Mouse (Mus musculus): ENCODE data around the gene Pappa2. TPM values are rescaled to one million over a fixed set of nuclear protein-coding genes. Genes with fewer than 3 reads are reported as not detected.

Pappa2 gene
- 1 to 10 TPM; 2.6 to 3.2 TPM for total RNA-seq (2021)
- long read RNA-seq, experiment 1, result 0 reads
- long read RNA-seq, experiment 2, result 0 reads

GRCm38 (mm10) chr1:158980390-158980789 is at the start of gene Pappa2:
Gene Pappa2 (minus strand): TSS chr1:158980490.
- no peak for DNase-seq (ENCODE audit: low spot score in 2 of 2)

DNA sequence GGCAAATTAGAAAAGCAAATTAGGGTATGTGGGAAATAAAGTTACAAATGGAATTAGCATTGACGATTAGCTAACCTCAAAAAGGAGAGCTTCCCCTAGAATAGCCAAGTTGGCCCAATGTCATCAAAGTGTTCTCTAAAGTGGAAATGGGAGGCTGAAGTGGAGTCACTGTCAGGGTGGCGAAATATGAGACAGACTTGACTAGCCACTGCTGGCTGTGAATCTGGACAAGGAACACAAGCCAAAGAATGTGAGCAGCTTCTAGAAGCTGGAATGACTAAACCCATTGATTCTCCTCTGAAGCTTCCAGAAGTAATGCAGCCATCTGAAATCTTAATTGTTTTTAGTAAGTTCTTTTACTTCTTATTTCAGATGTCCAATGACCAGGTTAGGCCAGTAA is 48.8 kb upstream of the Pappa2 start:
- no peak for DNase-seq (ENCODE audit: low spot score in 2 of 2)

DNA sequence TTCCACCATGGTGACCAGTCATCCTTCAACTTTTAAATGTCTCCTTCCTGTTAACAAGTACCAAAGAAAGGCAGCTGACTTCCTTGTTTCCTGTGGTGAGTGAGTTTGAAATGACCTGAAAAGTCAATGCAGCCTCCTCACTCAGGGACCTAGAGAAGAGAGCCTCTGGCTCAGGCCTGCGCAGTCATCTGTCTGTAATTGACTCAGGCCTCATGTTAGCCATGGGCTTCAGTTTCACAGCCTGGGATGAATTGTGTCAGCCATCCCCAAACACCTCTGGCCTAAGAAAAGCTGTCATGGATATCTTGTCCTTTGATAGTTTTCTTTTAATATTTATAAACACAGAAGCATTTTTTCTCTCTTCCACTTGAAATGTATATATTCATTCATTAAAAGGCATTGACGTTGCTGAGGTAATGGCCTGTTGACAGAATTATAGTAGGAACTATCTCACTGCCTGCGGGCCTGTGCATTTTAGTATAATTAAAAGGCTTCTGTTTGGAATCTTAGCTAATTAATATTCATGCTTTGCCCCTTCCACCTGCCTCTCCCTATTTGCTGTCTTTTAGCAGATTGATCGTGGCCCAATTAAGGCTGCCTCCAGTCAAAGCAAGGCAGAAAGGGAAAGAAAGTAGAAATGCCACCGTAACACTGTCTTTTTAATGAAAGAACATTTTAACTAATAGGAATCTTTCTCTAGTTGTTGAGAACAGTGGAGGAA is 34.8 kb upstream of the Pappa2 start:
- DNase-seq (ENCODE audit: low spot score in 2 of 2), result no peak

GRCm38 (mm10) chr1:158987042-158987441 is 6.8 kb upstream of the Pappa2 start:
- DNase-seq (ENCODE audit: low spot score in 2 of 2), result no peak

DNA sequence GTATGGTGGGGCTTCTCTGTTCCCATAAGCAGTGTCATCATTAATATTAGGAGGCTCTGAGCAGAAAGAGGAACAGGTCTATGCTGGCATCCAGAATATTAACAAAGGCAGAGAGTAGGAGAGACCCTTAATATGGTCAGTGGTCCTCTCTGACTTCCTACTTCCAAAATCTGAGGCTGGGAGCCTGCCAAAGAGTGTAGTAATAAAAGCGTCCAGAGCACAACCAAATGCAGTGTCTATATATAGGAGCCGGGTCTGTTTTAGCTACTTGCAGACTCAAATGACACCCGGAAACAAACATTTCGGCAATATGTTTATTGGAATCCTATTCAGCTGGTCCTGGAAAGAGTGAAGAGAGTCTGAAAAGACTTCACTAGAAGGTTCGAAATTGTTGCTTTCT is 17.9 kb downstream of the Pappa2 start:
- no peak for DNase-seq (ENCODE audit: low spot score in 2 of 2)

GRCm38 (mm10) chr1:158960984-158961383 is 19.3 kb downstream of the Pappa2 start:
- no peak for DNase-seq (ENCODE audit: low spot score in 2 of 2)

DNA sequence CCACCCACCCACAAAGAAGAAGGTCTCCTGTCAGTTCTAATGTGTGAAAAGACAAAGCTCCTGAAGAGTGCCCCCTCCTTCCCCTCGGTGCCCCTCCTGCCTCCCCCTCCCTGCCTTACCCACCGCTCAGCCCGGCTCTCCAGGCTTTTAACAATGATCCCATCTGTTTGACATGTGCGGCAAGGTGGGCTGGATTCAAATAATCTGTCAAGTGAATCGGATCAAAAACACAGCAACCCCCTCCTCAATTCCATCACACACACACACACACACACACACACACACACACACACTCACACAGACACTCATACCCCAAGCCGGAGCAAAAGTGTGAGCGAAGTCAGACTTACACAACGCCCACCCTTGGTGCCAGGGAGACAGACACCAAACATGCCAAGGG is 19.7 kb downstream of the Pappa2 start:
- DNase-seq (ENCODE audit: low spot score in 2 of 2), result peak; percentile 21 to 52

DNA sequence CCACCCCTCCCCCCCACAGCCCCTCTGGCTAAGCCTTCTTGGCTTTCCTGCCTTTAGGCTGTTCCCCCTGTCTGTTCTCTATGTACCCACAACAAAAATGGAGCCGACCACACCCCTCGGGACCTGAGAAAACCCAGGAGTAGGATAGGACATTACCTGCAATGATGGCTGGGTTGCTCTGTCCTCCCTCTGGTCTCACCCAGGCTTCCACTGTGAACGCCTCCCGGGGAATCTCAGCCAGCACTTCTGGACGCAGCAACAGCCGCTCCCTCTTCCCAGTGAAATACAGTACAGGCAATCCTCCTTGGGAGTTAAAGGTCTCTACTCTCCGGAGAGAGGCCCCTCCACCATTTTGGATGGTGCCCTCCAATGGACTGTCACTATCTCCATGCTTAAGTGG is 23.9 kb downstream of the Pappa2 start:
- DNase-seq (ENCODE audit: low spot score in 2 of 2), result no peak

GRCm38 (mm10) chr1:158954785-158955184 is 25.5 kb downstream of the Pappa2 start:
- DNase-seq (ENCODE audit: low spot score in 2 of 2), result peak; percentile 56 to 79

DNA sequence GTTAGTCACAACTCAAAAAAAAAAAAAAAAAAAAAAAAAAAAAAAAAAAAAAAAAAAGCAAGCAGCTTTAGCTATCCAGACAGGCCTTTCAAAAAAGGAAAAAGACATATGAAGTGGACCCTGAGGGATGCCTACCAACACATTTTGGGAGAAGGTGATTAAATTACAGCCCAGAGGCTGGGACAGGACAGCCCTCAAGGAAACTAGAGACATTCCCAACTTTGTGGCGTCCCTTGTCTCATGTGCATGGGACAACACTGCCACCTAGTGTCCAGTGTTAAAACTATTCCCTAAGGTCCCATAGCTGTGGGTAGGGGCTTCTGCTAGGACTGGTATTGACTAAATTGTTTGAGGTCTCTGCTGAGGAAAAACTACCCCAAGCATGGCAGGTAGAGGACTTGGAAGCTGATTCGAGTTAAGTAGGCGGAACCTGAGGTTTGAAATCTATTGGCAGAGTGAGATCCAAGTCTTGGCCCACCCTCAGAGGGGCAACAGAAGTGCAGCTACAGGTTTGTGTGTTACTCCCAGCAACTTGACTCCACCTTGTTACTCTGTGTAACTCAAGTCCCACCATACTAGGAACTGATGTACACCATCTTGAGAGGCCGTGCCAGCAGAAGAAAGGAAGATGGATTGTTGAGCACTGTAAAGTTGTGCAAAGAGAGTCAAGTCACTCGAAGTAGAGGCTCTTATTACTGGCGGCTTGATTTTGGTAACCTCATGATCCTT is 26.6 kb downstream of the Pappa2 start:
- peak; percentile 72 to 83 for DNase-seq (ENCODE audit: low spot score in 2 of 2)

DNA sequence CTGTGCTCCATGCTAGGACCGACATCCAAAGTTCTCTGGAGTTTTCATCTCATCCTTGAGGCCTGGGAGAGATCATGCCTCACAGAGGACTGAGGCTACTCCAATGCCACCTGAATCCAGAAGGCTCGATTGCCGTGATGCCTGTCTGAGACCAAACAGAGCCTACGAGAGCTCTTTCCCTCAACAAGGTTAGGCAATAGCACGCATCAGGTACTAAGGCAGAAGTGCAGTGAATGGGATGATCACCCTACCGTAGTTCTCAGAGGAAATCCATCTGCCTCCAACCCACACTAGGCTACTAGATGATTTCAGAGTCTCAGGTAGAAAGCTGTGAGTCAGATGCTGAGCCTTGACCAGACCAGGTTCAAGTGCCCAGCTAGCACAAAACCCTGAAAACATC is 31.2 kb downstream of the Pappa2 start:
- no peak for DNase-seq (ENCODE audit: low spot score in 2 of 2)

DNA sequence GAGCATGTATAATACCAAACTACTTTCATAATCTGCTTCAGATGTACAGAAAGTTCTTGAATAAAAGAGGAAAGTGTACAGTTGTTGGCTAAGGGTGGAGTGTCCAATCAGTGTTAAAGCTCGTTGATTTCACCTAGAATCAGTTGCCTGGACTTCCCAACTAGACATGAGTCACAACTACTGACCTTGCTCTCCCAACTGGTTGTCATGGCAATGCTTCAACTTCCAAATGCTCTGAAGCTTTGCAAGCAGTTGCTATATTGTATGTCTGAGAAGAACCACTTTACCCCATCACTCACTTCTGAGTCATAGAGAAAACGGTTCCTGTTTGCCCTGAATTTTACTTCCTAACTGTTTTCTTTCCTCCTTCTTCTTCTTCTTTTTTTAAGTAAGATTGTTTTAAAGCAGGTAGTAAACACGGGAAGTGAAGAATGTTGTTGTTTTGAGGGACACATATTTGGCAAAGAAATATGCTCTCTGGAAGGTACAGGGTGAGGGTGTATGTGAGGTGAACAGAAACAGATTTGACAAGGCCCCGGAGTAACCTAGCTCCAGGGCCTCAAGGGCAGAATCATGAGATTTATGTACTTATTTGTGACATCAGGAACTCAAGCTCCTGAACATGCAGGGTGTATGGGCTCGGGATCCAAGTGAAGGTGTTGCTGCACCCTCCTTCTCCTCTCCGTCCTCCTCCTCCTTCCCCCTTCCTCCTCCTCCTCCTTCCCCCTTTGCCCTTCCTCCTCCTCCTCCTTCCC is 32.1 kb downstream of the Pappa2 start:
- DNase-seq (ENCODE audit: low spot score in 2 of 2), result no peak

GRCm38 (mm10) chr1:158944936-158945335 is 35.4 kb downstream of the Pappa2 start:
- DNase-seq (ENCODE audit: low spot score in 2 of 2), result no peak

GRCm38 (mm10) chr1:158942864-158943263 is 37.4 kb downstream of the Pappa2 start:
- no peak for DNase-seq (ENCODE audit: low spot score in 2 of 2)

GRCm38 (mm10) chr1:158940966-158941365 is 39.3 kb downstream of the Pappa2 start:
- no peak for DNase-seq (ENCODE audit: low spot score in 2 of 2)

GRCm38 (mm10) chr1:158934447-158934846 is 45.8 kb downstream of the Pappa2 start:
- DNase-seq (ENCODE audit: low spot score in 2 of 2), result no peak

DNA sequence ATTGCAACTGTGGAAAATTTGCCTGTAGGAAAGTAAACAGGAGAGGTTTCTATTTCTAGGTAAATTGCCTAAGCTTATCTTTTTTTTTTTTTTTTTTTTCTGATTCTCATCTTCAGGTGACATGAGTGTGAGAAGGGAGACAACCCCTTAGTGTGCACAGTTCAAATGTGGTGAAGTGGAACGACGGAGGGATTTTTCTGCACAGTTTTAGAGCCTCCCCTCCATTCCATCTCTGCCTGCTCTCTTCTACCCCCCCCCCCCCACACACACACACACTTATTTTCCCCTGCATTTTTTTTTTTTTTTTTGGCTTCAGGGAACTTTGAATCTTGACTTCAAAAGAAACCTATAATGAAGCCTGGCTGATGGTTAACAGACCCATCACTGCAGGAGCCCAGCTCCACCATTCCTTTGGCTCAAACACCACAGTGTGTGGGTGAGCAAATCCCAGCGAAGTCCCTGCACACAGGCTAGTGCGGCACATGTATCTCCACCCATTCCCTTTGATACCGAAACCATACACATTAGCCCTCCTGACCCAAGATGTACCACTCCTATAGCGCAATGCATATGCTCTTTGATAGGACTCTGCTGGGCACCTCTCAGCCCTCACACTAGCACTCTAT is 49.0 kb downstream of the Pappa2 start:
- no peak for DNase-seq (ENCODE audit: low spot score in 2 of 2)

- DNase-seq (ENCODE audit: low spot score in 2 of 2), result no peak
Measured at GRCm38 (mm10) chr1:158929369-158929768, 50.9 kb downstream of the Pappa2 start.

DNA sequence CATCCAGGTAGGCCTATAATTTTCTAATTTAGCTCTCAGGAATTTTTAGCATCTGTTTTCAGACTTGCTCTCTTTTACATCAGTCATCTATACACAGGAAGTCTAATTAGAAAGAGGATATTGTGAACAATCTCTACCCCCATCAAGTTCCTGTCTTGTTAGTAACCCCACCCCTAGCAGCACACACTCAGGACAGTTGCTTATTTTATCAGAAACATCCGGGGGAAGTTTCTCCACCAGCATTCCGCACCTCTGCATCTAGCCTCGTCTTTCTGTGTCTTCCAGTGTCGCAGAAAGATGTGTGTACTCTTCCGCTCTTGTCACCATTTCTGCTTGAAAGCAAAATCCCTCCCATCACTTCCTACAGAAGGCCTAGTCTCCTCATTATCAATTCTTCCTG is 59.8 kb downstream of the Pappa2 start:
- no peak for DNase-seq (ENCODE audit: low spot score in 2 of 2)

GRCm38 (mm10) chr1:158918890-158919289 is 61.4 kb downstream of the Pappa2 start:
- DNase-seq (ENCODE audit: low spot score in 2 of 2), result no peak

GRCm38 (mm10) chr1:158917067-158917466 is 63.2 kb downstream of the Pappa2 start:
- no peak for DNase-seq (ENCODE audit: low spot score in 2 of 2)
